Mouse (Mus musculus) MEL (cell line): Measurements from ENCODE around the gene 2010300C02Rik.

Experiments used
- BHLHE40 ChIP-seq: IDR thresholded peaks from 2 replicates; pipeline ENCODE4 v1.6.1; 2012; ENCODE audit warnings: low read depth, mild to moderate bottlenecking, inconsistent platforms, low read length, improper control_type of control experiment, borderline replicate concordance
- CHD2 ChIP-seq: IDR thresholded peaks from 2 replicates; pipeline ENCODE4 v1.6.1; 2011; ENCODE audit warnings: low read length, improper control_type of control experiment
- CTCF ChIP-seq, 3 experiments: IDR thresholded peaks in 2 of 3; conservative IDR thresholded peaks in 1 of 3; 2 replicates each; pipeline ENCODE4 v1.5.1; 2011 to 2012; ENCODE audit warnings: low read length in 3 of 3, low read depth in 2 of 3, mild to moderate bottlenecking in 2 of 3, improper control_type of control experiment in 1 of 3, inconsistent platforms in 1 of 3, mixed read lengths in 1 of 3, moderate library complexity in 1 of 3; ENCODE audit not compliant: control insufficient read depth in 1 of 3, insufficient read depth in 1 of 3, poor library complexity in 1 of 3, severe bottlenecking in 1 of 3
- EP300 ChIP-seq, 2 experiments: IDR thresholded peaks; 2 replicates each; pipeline ENCODE4 v1.6.1; 2011; ENCODE audit warnings: improper control_type of control experiment in 2 of 2, low read length in 2 of 2, low read depth in 1 of 2, mild to moderate bottlenecking in 1 of 2
- GATA1 ChIP-seq: IDR thresholded peaks from 2 replicates; pipeline ENCODE4 v1.6.1; 2011; ENCODE audit warnings: low read depth, low read length, improper control_type of control experiment
- KAT2A ChIP-seq: conservative IDR thresholded peaks from 2 replicates; pipeline ENCODE4 v1.6.1; 2012; ENCODE audit warnings: low read depth, low read length, improper control_type of control experiment, inconsistent platforms
- MAZ ChIP-seq: IDR thresholded peaks from 2 replicates; pipeline ENCODE4 v1.6.1; 2012; ENCODE audit warnings: low read depth, mild to moderate bottlenecking, inconsistent platforms, low read length, improper control_type of control experiment
- MXI1 ChIP-seq: IDR thresholded peaks from 2 replicates; pipeline ENCODE4 v1.6.1; 2011; ENCODE audit warnings: mild to moderate bottlenecking, low read depth, low read length, improper control_type of control experiment
- NRF1 ChIP-seq: IDR thresholded peaks from 2 replicates; pipeline ENCODE4 v1.6.1; 2014; ENCODE audit warnings: low read depth, mild to moderate bottlenecking, inconsistent platforms, low read length, improper control_type of control experiment, moderate library complexity; ENCODE audit not compliant: poor library complexity, insufficient read depth, severe bottlenecking
- POLR2A ChIP-seq, 2 experiments: IDR thresholded peaks; 2 replicates each; pipeline ENCODE4 v1.6.1; 2011 to 2012; ENCODE audit warnings: low read length in 2 of 2, mild to moderate bottlenecking in 2 of 2, control low read depth in 1 of 2, improper control_type of control experiment in 1 of 2, low read depth in 1 of 2, moderate library complexity in 1 of 2; ENCODE audit not compliant: control insufficient read depth in 1 of 2, insufficient read depth in 1 of 2, poor library complexity in 1 of 2
- POLR2AphosphoS2 ChIP-seq: IDR thresholded peaks from 2 replicates; pipeline ENCODE4 v1.6.1; 2011; ENCODE audit warnings: low read length, improper control_type of control experiment
- TAL1 ChIP-seq: IDR thresholded peaks from 2 replicates; pipeline ENCODE4 v1.6.1; 2012; ENCODE audit warnings: mild to moderate bottlenecking, inconsistent platforms, low read length, moderate library complexity, mixed read lengths
- TBP ChIP-seq: IDR thresholded peaks from 2 replicates; pipeline ENCODE4 v1.8.0; 2011; ENCODE audit warnings: low read depth, low read length, improper control_type of control experiment
- USF1 ChIP-seq: IDR thresholded peaks from 2 replicates; pipeline ENCODE4 v1.6.1; 2014; ENCODE audit warnings: low read depth, mild to moderate bottlenecking, inconsistent platforms, low read length, improper control_type of control experiment, moderate library complexity

DNA sequence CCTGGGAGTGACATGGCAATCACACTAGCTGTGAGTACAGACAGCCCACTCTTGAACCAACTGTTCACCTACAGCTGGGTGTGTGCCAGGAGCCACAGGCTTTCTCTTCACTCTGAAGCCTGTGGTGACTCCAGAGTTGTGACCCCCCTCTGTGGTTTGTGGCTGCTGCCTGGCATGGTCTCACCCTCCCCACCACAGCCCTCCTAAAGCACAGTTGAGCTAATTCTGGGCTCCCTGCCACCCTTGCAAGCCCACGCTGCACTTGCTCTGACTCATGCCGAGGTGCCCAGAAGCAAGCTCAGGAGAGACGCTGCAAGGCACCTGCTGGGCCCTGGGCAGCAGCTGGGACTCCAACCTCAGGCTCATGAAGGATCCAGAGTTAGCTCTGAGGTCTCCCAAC is 23.0 kb downstream of the 2010300C02Rik start:
- TF ChIP-seq CTCF (IDR thresholded peaks at IDR 0.05 in 2 of 3, conservative IDR thresholded peaks at IDR 0.05 in 1 of 3; ENCODE audit: control insufficient read depth in 1 of 3, insufficient read depth in 1 of 3, low read depth in 2 of 3, low read length in 3 of 3, poor library complexity in 1 of 3, severe bottlenecking in 1 of 3) (no peak), POLR2A (IDR thresholded peaks at IDR 0.05; ENCODE audit: control insufficient read depth in 1 of 2, insufficient read depth in 1 of 2, low read depth in 1 of 2, low read length in 2 of 2, poor library complexity in 1 of 2) (no peak), CHD2 (no peak), NRF1 (no peak), TAL1 (no peak), TBP (no peak), USF1 (no peak), POLR2AphosphoS2 (no peak), MAZ (no peak), EP300 (IDR thresholded peaks at IDR 0.05; ENCODE audit: low read depth in 1 of 2, low read length in 2 of 2) (no peak), BHLHE40 (no peak), GATA1 (no peak), MXI1 (no peak), KAT2A (no peak)
